Mouse (Mus musculus): ENCODE data around the gene Frmd4b.

DNA sequence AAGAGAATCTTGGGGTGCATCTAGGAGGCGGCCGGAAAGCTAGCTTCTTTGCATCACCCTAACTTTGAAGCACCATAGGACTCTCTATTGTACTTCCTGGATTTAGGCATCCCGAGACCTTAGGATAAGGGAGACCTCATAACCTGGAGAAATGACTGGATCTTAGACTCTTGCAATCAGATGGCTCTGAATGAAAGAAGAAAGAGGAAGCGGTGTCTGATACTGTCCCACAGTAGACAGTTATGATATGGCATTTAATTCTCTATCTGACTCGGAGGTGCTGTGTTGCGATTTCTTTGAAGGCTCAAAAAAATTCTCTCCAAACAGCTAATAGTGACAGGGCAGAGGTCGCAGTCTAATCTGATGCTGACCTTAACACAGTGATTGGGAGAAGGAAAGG, 433 bp upstream of the Frmd4b start:
- TF ChIP-seq KAT2A (IDR thresholded peaks at IDR 0.05; ENCODE audit: insufficient replicate concordance, low read length) = no peak
- no peak for TF ChIP-seq USF1 (IDR thresholded peaks at IDR 0.05; ENCODE audit: low read depth, low read length)
- no peak for TF ChIP-seq TCF12 (IDR thresholded peaks at IDR 0.05; ENCODE audit: low read depth, low read length)
- no peak for TF ChIP-seq MAFK (IDR thresholded peaks at IDR 0.05; ENCODE audit: insufficient replicate concordance, low read length)
- TF ChIP-seq ZNF384 (IDR thresholded peaks at IDR 0.05; ENCODE audit: low read depth, low read length) = no peak
- no peak for TF ChIP-seq GABPA (IDR thresholded peaks at IDR 0.05; ENCODE audit: insufficient replicate concordance, low read depth, low read length)
- TF ChIP-seq POLR2AphosphoS2 (IDR thresholded peaks at IDR 0.05; ENCODE audit: low read depth, low read length) = no peak
- TF ChIP-seq EP300 (IDR thresholded peaks at IDR 0.05; ENCODE audit: low read length) = no peak
- TF ChIP-seq HCFC1 (IDR thresholded peaks at IDR 0.05; ENCODE audit: low read depth, low read length) = no peak
- TF ChIP-seq POLR2A (IDR thresholded peaks at IDR 0.05; ENCODE audit: low read depth, low read length) = no peak
- TF ChIP-seq CTCF (conservative IDR thresholded peaks at IDR 0.05 in 1 of 2, IDR thresholded peaks at IDR 0.05 in 1 of 2; ENCODE audit: low read depth in 2 of 2, low read length in 2 of 2) = no peak

Measured in CH12.LX (cell line).